Mouse (Mus musculus) liver (tissue): ENCODE data around the gene Rcsd1.

Experiments used
- DNase-seq: peaks from one replicate; pipeline ENCODE4 v3.0.0-alpha.2; 2020; ENCODE audit warnings: mixed read lengths

Rcsd1 gene

DNA sequence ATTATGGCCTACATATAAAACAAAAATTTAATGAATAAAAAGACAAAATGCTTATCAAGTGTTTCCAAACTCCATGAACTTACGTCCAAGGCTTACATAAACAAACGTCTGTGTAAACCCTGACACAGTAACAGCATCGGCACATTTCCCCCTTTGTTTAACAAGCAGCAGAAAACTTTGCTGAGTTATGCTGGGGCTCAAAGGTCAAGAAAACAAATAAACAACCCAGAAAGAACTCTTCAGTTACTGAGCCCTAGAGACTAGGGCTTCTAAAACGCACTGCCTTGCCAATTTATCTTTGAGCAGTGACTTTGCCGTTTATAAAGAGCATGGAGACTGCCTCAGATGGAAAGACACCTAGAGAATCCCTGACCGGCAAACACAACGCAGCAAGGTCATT, 92.9 kb downstream of the Rcsd1 start:
- DNase-seq = no peak

DNA sequence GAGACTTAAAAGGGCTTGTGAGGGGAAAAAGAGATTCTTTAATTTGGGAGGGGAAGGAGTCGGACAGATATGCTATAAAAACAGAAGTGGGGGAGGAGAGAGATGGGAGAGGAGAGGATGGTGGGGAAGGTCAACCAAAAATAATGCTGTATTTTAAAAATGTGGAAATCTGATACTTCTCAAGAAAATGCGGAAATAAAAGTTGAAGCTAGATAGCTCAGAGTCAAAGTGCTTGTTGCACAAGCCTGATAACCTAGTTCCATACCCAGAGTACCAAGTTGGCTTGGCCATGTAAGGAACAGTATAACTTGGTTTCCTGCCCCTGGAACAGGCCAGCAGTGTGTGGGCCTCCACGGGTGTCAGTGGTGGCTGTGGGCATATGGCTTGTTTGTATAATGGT, 94.8 kb downstream of the Rcsd1 start:
- no peak for DNase-seq

DNA sequence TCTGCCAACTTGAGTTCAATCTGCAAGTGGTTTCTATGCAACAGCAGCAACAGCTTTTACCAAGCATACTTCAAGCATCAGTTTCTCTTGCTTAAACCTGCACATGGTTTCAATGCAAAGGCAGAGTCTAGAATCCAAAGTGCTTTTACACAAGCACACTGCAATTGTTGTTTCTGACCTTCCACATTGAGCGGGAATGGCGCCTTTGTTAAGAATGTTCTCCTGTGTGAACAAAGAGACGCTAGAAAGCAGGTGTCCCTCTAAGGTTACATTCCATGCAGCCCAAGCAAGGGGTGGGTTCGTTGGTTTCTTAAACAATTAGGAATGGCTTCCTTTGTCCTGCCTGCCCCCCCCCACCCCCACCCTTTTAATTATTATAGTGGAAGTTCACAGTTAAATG, 95.6 kb downstream of the Rcsd1 start:
- DNase-seq = no peak

DNA sequence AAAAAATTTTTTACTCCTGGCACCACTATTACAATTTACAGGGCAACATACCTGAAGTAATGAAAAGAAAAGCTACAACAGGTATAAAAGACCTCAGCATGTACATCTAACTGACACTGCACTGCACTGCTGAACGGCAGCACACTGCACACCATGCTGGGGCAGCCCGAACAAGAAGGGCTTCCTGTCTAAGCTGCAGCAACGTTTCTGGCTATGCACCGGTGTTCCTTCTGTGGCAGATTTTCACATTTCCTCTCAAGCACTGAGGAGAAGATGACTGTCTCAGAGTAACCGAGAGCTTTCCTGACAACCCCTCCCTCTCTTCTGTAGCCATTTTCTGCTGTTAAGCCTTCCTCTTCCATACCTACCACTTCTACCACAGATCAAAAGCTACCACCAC, 96.8 kb downstream of the Rcsd1 start:
- DNase-seq = no peak

DNA sequence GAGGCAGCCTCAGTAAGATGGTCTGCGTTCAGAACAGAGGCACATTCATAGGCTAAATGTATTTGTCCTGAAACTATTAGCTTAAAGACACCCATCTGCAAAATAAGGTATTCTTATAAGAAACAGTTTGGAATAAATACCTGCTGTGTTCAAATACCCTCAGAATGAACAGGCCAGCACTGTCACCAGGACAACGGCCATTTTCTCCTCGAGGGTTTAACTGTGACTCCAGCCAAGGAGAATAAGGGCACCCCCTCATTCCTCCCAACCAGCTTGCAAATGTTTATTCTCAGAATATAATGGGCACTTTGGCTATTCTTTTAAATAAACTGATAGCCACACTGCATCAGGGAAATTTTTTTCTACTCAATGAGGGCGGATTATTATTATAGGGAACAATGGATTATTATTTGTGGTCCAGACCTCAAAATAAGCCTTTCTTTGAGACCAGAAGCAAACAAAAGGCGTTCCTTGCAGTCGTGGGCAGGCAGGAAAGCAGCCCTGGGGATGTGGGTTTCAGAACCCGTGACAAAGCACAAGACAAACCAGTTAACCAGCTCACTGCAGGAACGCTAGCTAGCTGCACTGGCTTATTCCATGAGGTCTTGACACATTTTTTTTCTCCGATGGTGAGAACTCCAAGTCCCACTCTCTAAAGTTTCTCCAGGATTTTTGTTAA, 99.1 kb downstream of the Rcsd1 start:
- no peak for DNase-seq

DNA sequence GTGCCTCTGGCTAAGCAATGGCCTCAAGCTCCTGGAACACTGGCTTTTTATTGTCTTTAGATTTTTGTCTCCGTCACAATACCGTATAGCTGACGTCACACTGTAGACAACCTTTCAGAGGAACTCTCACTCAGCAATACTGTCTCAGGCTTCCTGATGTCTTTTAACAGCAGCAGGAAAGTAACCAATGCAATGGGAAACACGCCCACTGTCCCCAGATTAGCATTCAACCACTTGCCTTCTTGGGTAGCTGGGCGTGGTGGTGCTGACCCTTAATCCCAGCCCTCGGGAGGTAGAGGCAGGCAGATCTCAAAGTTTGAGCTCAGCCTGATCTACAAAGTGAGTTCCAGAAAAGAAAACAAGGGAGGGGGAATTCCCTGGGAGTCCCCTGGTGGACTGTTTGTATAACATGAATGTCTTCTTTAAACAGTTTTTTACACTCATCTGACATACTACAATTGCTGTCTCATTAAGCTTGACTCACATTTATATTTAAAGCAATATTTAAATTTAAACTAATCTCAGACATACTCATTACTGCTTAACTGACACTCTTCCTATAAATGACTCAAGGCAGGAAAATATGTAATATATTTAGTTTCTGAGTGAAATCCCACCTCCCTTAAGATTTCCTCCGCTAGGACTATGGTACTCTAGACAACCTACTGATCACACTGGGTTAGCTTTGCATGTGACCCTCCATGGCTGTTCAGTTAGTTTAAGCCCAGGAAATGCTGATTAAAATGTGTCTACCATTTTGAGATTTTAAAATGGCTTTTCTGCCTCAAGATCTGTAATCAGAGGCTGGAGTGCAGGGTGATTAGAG, 99.8 kb downstream of the Rcsd1 start:
- peak; percentile 7 for DNase-seq

DNA sequence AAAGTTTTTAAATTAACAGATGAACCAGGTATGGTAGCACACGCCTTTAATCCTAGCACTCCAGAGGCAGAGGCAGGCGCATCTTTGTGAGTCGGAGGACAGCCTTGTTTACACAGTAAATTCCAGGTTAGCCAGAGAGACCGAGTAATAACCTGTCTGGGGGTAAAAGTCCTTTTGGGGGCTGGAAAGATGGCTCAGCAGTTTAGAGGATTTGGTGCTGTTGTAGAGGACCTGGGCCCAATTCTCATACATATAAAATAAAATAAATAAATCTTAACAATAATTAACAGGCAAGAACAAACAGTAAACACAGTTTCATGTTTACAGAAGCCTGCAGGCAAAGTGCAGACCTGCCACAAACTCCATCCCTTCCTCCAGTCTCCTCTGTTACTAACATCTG, 100.7 kb downstream of the Rcsd1 start:
- no peak for DNase-seq

DNA sequence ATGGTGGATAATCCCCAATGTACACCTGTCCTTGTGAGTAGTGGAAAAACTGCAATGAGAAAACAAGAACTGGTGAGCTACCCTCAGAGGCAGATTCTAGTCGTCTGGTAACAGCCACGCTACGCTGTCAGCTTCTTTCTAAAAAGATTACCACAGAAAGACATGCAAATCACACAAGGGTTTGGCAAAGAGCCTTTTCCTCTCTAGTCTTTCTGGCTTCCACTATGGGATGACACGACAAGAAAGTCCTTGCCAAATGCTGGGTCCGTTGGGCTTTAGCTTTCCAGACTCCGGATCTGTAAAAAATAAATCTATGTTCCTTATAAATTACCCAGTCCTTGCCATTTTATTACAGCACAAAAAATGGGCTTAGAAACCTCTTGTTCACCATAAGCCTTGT, 103.8 kb downstream of the Rcsd1 start:
- DNase-seq = no peak

DNA sequence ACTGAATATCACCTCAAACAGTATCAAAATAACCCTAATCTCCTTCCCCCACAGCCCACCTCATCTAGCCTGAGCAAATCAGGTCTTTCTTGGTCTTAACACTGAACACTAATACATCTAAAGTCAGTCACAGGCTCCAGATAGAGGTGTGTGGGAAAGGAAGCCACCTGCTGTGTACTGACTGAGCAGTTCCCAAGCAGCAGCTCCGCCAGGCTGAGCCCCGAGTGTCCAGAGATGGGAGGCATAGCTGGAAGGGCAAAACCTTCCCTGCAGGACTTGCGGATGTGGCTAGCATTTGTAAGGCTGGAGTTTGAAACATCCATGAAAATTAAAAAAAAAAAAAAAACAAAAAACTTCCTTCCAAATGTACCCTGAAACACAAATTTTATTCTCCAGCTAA, 104.4 kb downstream of the Rcsd1 start:
- no peak for DNase-seq

DNA sequence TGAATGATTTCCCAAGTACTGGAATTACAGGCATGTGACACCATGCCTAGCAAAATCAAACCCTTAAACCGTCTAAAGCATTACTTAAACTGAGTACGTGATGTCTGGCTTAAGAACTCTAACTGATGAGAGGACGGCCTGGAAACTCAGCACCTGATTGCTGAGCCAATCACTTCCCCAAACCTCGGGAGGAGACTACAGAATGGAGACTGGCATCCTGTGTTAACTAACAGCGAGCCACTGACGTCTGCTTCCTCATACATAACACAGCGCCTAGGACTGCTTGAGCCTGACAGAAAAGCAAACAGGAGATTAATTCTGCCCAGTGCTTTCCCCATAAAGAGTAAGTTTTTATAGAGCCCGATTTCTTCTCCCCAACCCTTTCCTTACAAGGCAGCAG, 105.4 kb downstream of the Rcsd1 start:
- DNase-seq = no peak

DNA sequence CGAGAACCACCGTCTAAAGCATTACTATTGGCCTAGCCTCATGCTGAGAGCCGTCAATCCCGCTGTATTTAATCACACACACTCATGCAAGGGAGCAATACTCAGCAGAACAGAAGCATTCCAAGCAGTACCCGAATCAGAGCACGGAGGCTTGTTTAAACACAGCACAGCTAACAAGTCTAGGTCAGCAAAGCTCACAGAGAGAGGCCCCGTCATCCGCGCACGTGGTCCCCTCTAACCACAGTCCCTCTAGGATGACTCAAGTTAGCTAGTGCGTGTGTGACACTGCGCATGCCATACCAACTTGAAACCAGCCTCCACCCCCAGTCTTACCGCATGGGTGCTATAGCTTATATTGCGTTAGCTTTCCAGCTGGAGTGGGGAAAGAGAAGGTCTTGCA, 106.3 kb downstream of the Rcsd1 start:
- DNase-seq = no peak

DNA sequence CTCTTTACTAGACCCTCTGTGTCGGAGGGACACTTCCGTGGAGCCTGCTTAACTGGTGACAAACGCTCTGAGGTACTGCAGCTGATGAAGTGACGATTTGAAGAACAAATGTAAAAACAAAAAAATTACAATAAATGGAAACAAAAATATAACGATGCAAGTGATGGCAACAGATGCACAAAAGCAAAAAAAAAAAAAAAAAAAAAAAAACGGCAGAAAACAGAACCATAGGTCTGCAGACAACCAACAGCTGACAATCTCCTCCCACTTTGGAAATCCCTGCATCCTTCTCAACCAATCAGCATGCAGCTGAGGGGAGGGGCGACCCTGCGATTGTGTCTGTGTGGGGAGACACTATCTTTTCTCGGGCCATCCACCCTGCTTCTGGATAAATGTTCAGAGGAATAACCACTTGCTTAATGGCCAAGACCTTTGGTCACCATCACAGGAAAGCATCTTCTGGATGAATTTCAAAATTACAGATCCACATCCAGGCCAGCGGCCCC, 107.7 kb downstream of the Rcsd1 start:
- no peak for DNase-seq
